Mouse (Mus musculus) adrenal gland, postnatal 36 days (tissue): Measurements from ENCODE around the gene Inpp5a. TPM values are rescaled to one million over a fixed set of nuclear protein-coding genes. Genes with fewer than 3 reads are reported as not detected.

Source experiments
- DNase-seq, 2 experiments: peaks; one replicate each; pipeline ENCODE4 v3.0.0; 2021; ENCODE audit warnings: mixed read lengths in 1 of 2
- total RNA-seq, 2 experiments: library from RNA; stranded (reverse); gene quantifications; 2 replicates each; pipeline ENCODE4 v1.2.3; 2021

The Inpp5a gene
- total RNA-seq, 2 experiments from 2014 or later = 84.4 to 85.9 TPM

GRCm38 (mm10) chr7:139369501-139370088, 19.3 kb upstream of the Inpp5a start:
- DNase-seq = no peak

GRCm38 (mm10) chr7:139371389-139371788, 17.5 kb upstream of the Inpp5a start:
- no peak for DNase-seq

GRCm38 (mm10) chr7:139377381-139377780, 11.5 kb upstream of the Inpp5a start:
- DNase-seq = no peak

GRCm38 (mm10) chr7:139378355-139378754, 10.6 kb upstream of the Inpp5a start:
- no peak for DNase-seq

- no peak for DNase-seq
Observed at GRCm38 (mm10) chr7:139379745-139380144, 9.2 kb upstream of the Inpp5a start.

- DNase-seq = no peak
Observed at GRCm38 (mm10) chr7:139380225-139380624, 8.7 kb upstream of the Inpp5a start.

GRCm38 (mm10) chr7:139381877-139382276, 7.0 kb upstream of the Inpp5a start:
- no peak for DNase-seq

- no peak for DNase-seq
Observed at GRCm38 (mm10) chr7:139382796-139383195, 6.1 kb upstream of the Inpp5a start.

GRCm38 (mm10) chr7:139384500-139384899, 4.4 kb upstream of the Inpp5a start:
- no peak for DNase-seq

- no peak for DNase-seq
Observed at GRCm38 (mm10) chr7:139384916-139385530, 3.9 kb upstream of the Inpp5a start.

GRCm38 (mm10) chr7:139386933-139387690, 1.8 kb upstream of the Inpp5a start:
- no peak for DNase-seq

GRCm38 (mm10) chr7:139387921-139388669, 814 bp upstream of the Inpp5a start:
- no peak for DNase-seq

GRCm38 (mm10) chr7:139389213-139389761, 378 bp downstream of the Inpp5a start:
- peak; percentile 36 to 53 for DNase-seq

GRCm38 (mm10) chr7:139390380-139390779, 1.5 kb downstream of the Inpp5a start:
- peak; percentile 47 to 66 for DNase-seq

- no peak for DNase-seq
Observed at GRCm38 (mm10) chr7:139390926-139391325, 2.0 kb downstream of the Inpp5a start.

- no peak for DNase-seq
Observed at GRCm38 (mm10) chr7:139391691-139392090, 2.8 kb downstream of the Inpp5a start.

GRCm38 (mm10) chr7:139392106-139392505, 3.2 kb downstream of the Inpp5a start:
- DNase-seq = no peak

- no peak for DNase-seq
Observed at GRCm38 (mm10) chr7:139392691-139393235, 3.9 kb downstream of the Inpp5a start.

- DNase-seq = peak; percentile 66 to 80
Observed at GRCm38 (mm10) chr7:139397521-139397920, 8.6 kb downstream of the Inpp5a start.

GRCm38 (mm10) chr7:139398111-139398510, 9.2 kb downstream of the Inpp5a start:
- DNase-seq = no peak

- DNase-seq = no peak
Observed at GRCm38 (mm10) chr7:139398530-139399021, 9.7 kb downstream of the Inpp5a start.

- DNase-seq = no peak
Observed at GRCm38 (mm10) chr7:139399572-139399971, 10.7 kb downstream of the Inpp5a start.
